Mouse (Mus musculus): ENCODE measurements at regions not wholly inside any gene's neighbourhood (a gene's known extent, or its start where the extent isn't known, plus 50 kb on each side); places are given as distances from the start of the nearest gene placed in this dataset.

DNA sequence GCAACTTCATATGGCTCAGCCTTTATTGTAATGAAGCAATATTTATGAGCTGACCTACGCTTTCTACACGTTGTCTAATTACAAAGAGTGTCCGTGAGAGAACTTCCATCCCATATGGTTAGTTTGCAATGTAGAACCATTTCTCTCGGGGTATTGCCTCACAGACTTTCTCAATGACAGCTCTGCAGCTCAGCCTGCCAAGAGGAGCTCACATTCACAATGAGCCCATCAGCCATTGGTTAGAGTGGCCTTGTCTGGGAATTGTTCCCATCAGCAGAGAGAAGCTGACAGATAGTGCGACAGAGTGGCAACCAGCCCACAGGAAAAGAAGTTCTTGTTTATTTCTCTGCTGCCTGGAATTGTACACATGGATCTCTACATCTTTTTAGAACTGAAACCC, 409.7 kb downstream of the Zfp704 start:
- no peak for DNase-seq
- TF ChIP-seq CTCF (IDR thresholded peaks at IDR 0.05; ENCODE audit: borderline replicate concordance, control insufficient read depth, extremely low read depth, insufficient read depth, low read length, poor library complexity): no peak
- no peak for TF ChIP-seq POLR2A (IDR thresholded peaks at IDR 0.05; ENCODE audit: control insufficient read depth, extremely low read depth, insufficient read depth, low read length, poor library complexity)
- Histone ChIP-seq H3K4me3 (ENCODE audit: control insufficient read depth, insufficient read depth, low read length) (no peak overlapping the region), H3K27me3 (ENCODE audit: control insufficient read depth, insufficient read depth, low read length) (no peaks in the 10 kb centered on the region), H3K27ac (ENCODE audit: control insufficient read depth, insufficient read depth, low read length) (no peak overlapping the region), H3K4me1 (replicated peaks; ENCODE audit: control insufficient read depth, insufficient read depth, low read length) (no peaks in the 10 kb centered on the region; the same call in 1 of the 2 replicates), H3K36me3 (ENCODE audit: control insufficient read depth, insufficient read depth, low read length) (no peaks in the 10 kb centered on the region)
- WGBS: 91% methylated on average over 5 of the region's 5 CpGs

DNA sequence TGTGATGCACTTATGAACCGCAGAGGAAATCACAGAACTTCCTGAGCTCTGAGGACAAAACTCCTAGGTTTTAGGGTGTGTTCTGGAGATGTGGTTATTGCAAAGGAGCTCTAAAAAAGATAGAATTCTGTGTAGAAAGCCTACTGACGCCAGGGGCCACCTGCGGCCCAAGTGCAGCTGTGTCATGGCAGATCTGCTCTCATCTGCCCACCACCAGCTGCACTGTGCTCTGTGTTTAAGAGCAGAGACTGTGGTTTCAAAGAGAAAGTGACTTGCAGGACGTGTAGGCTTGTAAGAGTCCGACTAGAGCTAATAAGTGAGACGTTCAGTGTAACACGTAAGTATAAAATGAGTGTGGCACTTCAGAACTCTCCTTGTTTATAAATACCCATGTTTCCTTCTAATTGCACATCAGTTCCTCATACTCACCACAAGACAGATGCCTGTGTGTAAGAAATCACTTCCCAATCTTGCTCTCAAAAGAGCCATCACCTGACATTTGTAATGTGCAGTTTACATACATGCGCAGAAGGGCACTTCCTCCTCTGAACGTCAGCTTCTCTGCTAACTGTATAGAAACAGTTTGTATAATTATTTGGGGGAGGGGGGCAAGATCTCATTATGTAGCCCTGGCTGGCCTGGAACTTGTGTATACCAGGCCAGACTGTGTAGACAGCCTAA, 411.1 kb downstream of the Zfp704 start:
- no peaks in the 10 kb centered on the region; the same call in 1 of the 2 replicates for H3K4me1 ChIP-seq (replicated peaks; ENCODE audit: control insufficient read depth, insufficient read depth, low read length)
- no peak overlapping the region for H3K27ac ChIP-seq (ENCODE audit: control insufficient read depth, insufficient read depth, low read length)
- no peak overlapping the region for H3K4me3 ChIP-seq (ENCODE audit: control insufficient read depth, insufficient read depth, low read length)
- no peaks in the 10 kb centered on the region for H3K27me3 ChIP-seq (ENCODE audit: control insufficient read depth, insufficient read depth, low read length)
- WGBS: 6% methylated on average over 9 of the region's 9 CpGs
- no peak for DNase-seq
- no peaks in the 10 kb centered on the region for H3K36me3 ChIP-seq (ENCODE audit: control insufficient read depth, insufficient read depth, low read length)
- TF ChIP-seq CTCF (IDR thresholded peaks at IDR 0.05; ENCODE audit: borderline replicate concordance, control insufficient read depth, extremely low read depth, insufficient read depth, low read length, poor library complexity) (no peak), POLR2A (IDR thresholded peaks at IDR 0.05; ENCODE audit: control insufficient read depth, extremely low read depth, insufficient read depth, low read length, poor library complexity) (no peak)

DNA sequence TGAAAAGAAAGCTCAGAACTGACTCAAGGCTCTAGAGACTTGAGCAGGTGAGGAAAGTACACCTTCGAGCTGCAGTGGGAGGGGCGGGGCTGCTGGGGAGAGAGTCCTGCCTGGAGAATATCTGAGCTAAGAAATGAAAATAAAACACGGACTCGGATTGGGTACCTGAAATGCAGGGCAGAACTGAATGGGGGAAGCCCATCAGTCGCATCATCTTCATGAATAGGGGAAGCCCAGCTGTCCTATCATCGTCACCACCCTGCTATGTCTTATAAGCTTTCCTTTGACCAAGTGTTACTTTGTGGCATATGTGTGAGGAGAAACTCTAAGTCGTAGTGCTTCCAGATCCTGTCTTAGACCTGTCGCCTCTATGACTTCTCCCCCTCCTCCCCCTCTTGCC, 414.1 kb downstream of the Zfp704 start:
- Histone ChIP-seq H3K4me1 (replicated peaks; ENCODE audit: control insufficient read depth, insufficient read depth, low read length) (no peaks in the 10 kb centered on the region; the same call in 1 of the 2 replicates), H3K27ac (ENCODE audit: control insufficient read depth, insufficient read depth, low read length) (no peak overlapping the region), H3K36me3 (ENCODE audit: control insufficient read depth, insufficient read depth, low read length) (no peaks in the 10 kb centered on the region), H3K27me3 (ENCODE audit: control insufficient read depth, insufficient read depth, low read length) (no peaks in the 10 kb centered on the region), H3K4me3 (ENCODE audit: control insufficient read depth, insufficient read depth, low read length) (no peak overlapping the region)
- TF ChIP-seq CTCF (IDR thresholded peaks at IDR 0.05; ENCODE audit: borderline replicate concordance, control insufficient read depth, extremely low read depth, insufficient read depth, low read length, poor library complexity) (no peak), POLR2A (IDR thresholded peaks at IDR 0.05; ENCODE audit: control insufficient read depth, extremely low read depth, insufficient read depth, low read length, poor library complexity) (no peak)
- DNase-seq: no peak
- WGBS: 89% methylated on average over 8 of the region's 8 CpGs

DNA sequence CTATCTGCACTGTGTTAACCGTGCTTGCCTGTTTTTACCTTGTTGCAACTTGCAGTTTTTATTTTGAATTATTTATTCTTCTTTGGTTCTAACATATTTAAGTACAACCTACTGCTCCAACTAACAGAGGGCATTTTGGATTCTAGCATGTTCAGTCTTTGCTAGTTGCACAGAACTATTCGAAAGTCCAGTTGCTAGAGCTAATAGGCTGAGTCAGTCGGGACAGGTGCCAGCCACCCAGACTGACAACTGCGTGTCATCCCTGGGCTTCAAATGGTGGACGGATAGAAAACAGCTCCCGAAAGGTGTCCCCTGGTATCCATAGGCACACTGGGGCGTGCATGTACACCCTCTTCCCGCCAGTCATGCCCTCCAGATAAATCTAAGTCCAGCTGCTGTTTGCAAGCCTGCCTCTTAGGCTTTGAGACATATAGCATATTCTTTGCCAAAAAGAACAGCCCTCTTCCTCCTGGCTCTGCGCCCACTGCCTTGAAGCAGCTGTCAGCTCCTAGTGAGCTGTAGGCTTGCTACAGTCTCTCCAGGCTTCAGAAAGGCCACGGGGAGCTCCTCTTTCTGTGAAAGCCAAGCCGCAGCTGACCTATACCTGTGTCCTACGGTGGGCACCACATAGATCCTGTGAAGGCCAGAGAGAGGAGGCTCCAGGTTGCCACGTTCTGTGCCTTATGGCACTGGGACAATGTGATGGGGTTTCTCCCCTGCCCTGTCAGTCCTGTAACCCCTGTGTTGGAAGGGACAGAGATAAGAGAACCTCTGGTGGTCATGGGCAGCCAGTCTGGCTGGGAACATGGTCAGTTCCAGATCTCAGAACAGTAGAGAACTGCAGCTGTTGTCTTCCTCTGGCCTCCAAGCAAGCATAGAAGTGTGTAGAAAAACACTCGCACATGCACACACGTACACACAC, 420.3 kb downstream of the Zfp704 start:
- DNase-seq: no peak
- no peaks in the 10 kb centered on the region for H3K4me1 ChIP-seq (replicated peaks; ENCODE audit: control insufficient read depth, insufficient read depth, low read length)
- H3K27me3 ChIP-seq (ENCODE audit: control insufficient read depth, insufficient read depth, low read length): no peaks in the 10 kb centered on the region
- no peaks in the 10 kb centered on the region for H3K36me3 ChIP-seq (ENCODE audit: control insufficient read depth, insufficient read depth, low read length)
- no peak overlapping the region for H3K27ac ChIP-seq (ENCODE audit: control insufficient read depth, insufficient read depth, low read length)
- no peak overlapping the region for H3K4me3 ChIP-seq (ENCODE audit: control insufficient read depth, insufficient read depth, low read length)
- WGBS: 81% methylated on average over 15 of the region's 15 CpGs
- TF ChIP-seq POLR2A (IDR thresholded peaks at IDR 0.05; ENCODE audit: control insufficient read depth, extremely low read depth, insufficient read depth, low read length, poor library complexity): no peak
- TF ChIP-seq CTCF (IDR thresholded peaks at IDR 0.05; ENCODE audit: borderline replicate concordance, control insufficient read depth, extremely low read depth, insufficient read depth, low read length, poor library complexity): no peak

DNA sequence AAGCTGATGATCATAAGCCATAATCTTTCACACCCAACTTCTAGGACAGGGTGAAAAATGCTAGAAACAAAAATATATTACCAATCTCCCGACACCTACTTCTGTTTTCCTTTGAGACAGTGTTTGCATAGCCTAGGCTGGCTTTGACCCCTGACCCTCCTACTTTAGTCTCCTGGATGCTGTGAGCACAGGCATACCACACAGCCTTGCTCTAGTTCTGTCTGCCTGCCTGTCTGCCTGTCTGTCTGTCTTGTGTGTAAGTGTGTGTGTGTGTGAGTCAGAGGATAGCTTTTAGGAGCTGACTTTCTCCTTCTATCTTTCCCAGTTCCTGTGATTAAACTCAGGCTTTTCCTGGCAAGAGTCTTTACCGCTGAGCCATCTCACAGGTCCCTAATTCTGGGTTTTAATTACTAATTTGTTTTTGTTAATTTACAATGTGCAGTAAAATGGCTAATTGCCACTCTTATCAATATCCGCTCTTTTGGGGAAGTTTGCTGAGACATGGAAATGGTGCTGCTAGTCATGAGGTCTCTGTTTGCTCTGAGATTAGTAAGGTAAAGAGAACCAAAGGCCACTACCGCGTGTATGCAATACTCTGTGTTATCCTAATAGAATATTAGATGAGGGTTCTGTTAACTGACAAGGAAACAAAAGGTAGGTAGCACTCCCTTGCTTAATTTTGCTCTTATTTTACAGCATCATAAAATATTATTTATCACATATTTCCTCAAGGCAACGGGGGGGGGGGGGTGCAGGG, 423.3 kb downstream of the Zfp704 start:
- Histone ChIP-seq H3K36me3 (ENCODE audit: control insufficient read depth, insufficient read depth, low read length) (no peaks in the 10 kb centered on the region), H3K4me1 (replicated peaks; ENCODE audit: control insufficient read depth, insufficient read depth, low read length) (no peaks in the 10 kb centered on the region), H3K27ac (ENCODE audit: control insufficient read depth, insufficient read depth, low read length) (no peak overlapping the region), H3K4me3 (ENCODE audit: control insufficient read depth, insufficient read depth, low read length) (no peak overlapping the region), H3K27me3 (ENCODE audit: control insufficient read depth, insufficient read depth, low read length) (no peaks in the 10 kb centered on the region)
- WGBS: 87% methylated on average over 6 of the region's 6 CpGs
- TF ChIP-seq POLR2A (IDR thresholded peaks at IDR 0.05; ENCODE audit: control insufficient read depth, extremely low read depth, insufficient read depth, low read length, poor library complexity) (no peak), CTCF (IDR thresholded peaks at IDR 0.05; ENCODE audit: borderline replicate concordance, control insufficient read depth, extremely low read depth, insufficient read depth, low read length, poor library complexity) (no peak)
- DNase-seq: no peak

DNA sequence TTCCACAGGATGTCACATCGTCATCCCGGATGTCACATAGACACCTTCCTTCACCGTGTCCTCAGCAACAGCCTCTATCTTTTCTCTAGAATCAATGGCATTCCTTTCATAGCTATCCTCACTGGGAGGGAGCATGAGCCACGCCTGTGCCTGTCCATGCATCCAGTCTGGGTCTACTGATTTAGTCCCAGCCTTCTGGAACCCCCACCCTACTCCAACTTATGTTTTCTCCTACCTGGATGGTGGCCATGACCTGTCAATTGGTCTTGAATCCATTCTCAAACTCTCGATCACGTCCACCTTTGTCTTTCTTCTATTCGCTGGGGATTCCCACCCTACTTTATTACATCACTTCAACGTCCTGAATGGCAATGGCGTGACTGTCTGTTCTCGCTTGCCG, 428.3 kb downstream of the Zfp704 start:
- Histone ChIP-seq H3K4me1 (replicated peaks; ENCODE audit: control insufficient read depth, insufficient read depth, low read length) (no peaks in the 10 kb centered on the region), H3K4me3 (ENCODE audit: control insufficient read depth, insufficient read depth, low read length) (no peak overlapping the region), H3K27ac (ENCODE audit: control insufficient read depth, insufficient read depth, low read length) (no peak overlapping the region), H3K27me3 (ENCODE audit: control insufficient read depth, insufficient read depth, low read length) (no peaks in the 10 kb centered on the region), H3K36me3 (ENCODE audit: control insufficient read depth, insufficient read depth, low read length) (no peaks in the 10 kb centered on the region)
- TF ChIP-seq POLR2A (IDR thresholded peaks at IDR 0.05; ENCODE audit: control insufficient read depth, extremely low read depth, insufficient read depth, low read length, poor library complexity) (no peak), CTCF (IDR thresholded peaks at IDR 0.05; ENCODE audit: borderline replicate concordance, control insufficient read depth, extremely low read depth, insufficient read depth, low read length, poor library complexity) (no peak)
- no peak for DNase-seq
- 95% methylated on average over 11 of the region's 11 CpGs for WGBS

All from thymus, adult 2 months (tissue).